In genomic region chr10:41070693-41071651, GRCm38 (mm10) we compare ENCODE assay signal across 8 mouse cellular contexts. TPM values are rescaled to one million over a fixed set of nuclear protein-coding genes. Genes with fewer than 3 reads are reported as not detected.
DNase-seq lines count a peak whose midpoint lies in the region; ATAC-seq and TF ChIP-seq lines count a peak whose summit lies in the region.

No protein-coding gene starts in this region.

- no peaks in the 10 kb centered on the region for H3K9me3 ChIP-seq in hindbrain, embryonic 12.5 days (replicated peaks)
- no peaks in the 10 kb centered on the region for H3K9me3 ChIP-seq in limb, embryonic 13.5 days
- H3K9me3 ChIP-seq in stomach, embryonic 15.5 days = no peaks in the 10 kb centered on the region

- peak; percentile 74 for ATAC-seq in hindbrain, embryonic 12.5 days (ENCODE audit: low FRiP score)
- ATAC-seq in limb, embryonic 13.5 days (ENCODE audit: low FRiP score, low read depth) = no peak
- ATAC-seq in stomach, embryonic 15.5 days (ENCODE audit: insufficient read depth, low FRiP score, low read depth) = no peak

- peak; percentile 56 to 66 for DNase-seq in left cerebral cortex, adult 18-20 months (ENCODE audit: low spot score in 2 of 2)
- DNase-seq in left cerebral cortex, adult 11 months (ENCODE audit: low spot score) = no peak
- no peak for DNase-seq in adrenal gland, postnatal 14 days
- no peak for DNase-seq in urinary bladder, postnatal 36 days (ENCODE audit: low spot score in 2 of 2)

- H3K4me2 ChIP-seq in hindbrain, embryonic 12.5 days (replicated peaks) = peak overlapping the region; percentile 88
- H3K4me2 ChIP-seq in limb, embryonic 13.5 days (replicated peaks) = peak overlapping the region; percentile 21; the same call in 1 of the 2 replicates
- H3K4me2 ChIP-seq in stomach, embryonic 15.5 days = peak overlapping the region; percentile 4

- peak overlapping the region; percentile 54; the same call in 1 of the 2 replicates for H3K9ac ChIP-seq in hindbrain, embryonic 12.5 days
- H3K9ac ChIP-seq in limb, embryonic 13.5 days = no peak overlapping the region
- no peak overlapping the region for H3K9ac ChIP-seq in stomach, embryonic 15.5 days

- 3% methylated on average over 68 of the region's 68 CpGs for WGBS in hindbrain, embryonic 12.5 days
- 3% methylated on average over 68 of the region's 68 CpGs for WGBS in limb, embryonic 13.5 days
- WGBS in stomach, embryonic 15.5 days = 4% methylated on average over 68 of the region's 68 CpGs

- H3K4me1 ChIP-seq in cortical plate, adult 2 months (ENCODE audit: control insufficient read depth, insufficient read depth, low read length) = peaks cover 3% of the 10 kb centered on the region; the same call in 1 of the 2 replicates
- peaks cover 19% of the 10 kb centered on the region for H3K4me1 ChIP-seq in hindbrain, embryonic 12.5 days
- H3K4me1 ChIP-seq in limb, embryonic 13.5 days = peaks cover 11% of the 10 kb centered on the region; the same call in 1 of the 2 replicates
- H3K4me1 ChIP-seq in stomach, embryonic 15.5 days = peaks cover 8% of the 10 kb centered on the region; the same call in 1 of the 2 replicates

- no peaks in the 10 kb centered on the region for H3K36me3 ChIP-seq in hindbrain, embryonic 12.5 days
- H3K36me3 ChIP-seq in limb, embryonic 13.5 days = no peaks in the 10 kb centered on the region
- H3K36me3 ChIP-seq in stomach, embryonic 15.5 days = no peaks in the 10 kb centered on the region

- H3K27me3 ChIP-seq in hindbrain, embryonic 12.5 days = peaks cover 51% of the 10 kb centered on the region
- H3K27me3 ChIP-seq in limb, embryonic 13.5 days = peaks cover 56% of the 10 kb centered on the region
- peaks cover 27% of the 10 kb centered on the region for H3K27me3 ChIP-seq in stomach, embryonic 15.5 days (replicated peaks)

- peak overlapping the region; percentile 41 for H3K4me3 ChIP-seq in cortical plate, adult 2 months (ENCODE audit: insufficient read depth, low read length)
- peak overlapping the region; percentile 45 for H3K4me3 ChIP-seq in hindbrain, embryonic 12.5 days
- no peak overlapping the region for H3K4me3 ChIP-seq in limb, embryonic 13.5 days
- H3K4me3 ChIP-seq in stomach, embryonic 15.5 days (replicated peaks) = no peak overlapping the region

- no peak for TF ChIP-seq POLR2A in cortical plate, adult 2 months (IDR thresholded peaks at IDR 0.05; ENCODE audit: extremely low read depth, insufficient read depth, low read length)

- H3K27ac ChIP-seq in cortical plate, adult 2 months (ENCODE audit: insufficient read depth, low read length) = no peak overlapping the region
- no peak overlapping the region for H3K27ac ChIP-seq in hindbrain, embryonic 12.5 days
- no peak overlapping the region for H3K27ac ChIP-seq in limb, embryonic 13.5 days
- H3K27ac ChIP-seq in stomach, embryonic 15.5 days = no peak overlapping the region

- 0 out of 2 replicates have a peak, but pooled peaks have one; percentile 6 for TF ChIP-seq CTCF in cortical plate, adult 2 months (IDR thresholded peaks at IDR 0.05; ENCODE audit: extremely low read depth, insufficient read depth, low read length)

RNA-seq across cellular contexts. Expression of gene Gpr6, which starts 1.1 kb away (rescaled TPM):
- 10 to 100 TPM in 1 of 2 experiments, 1 to 10 TPM in 1; 5.8 to 12.2 TPM for total RNA-seq in left cerebral cortex, adult 18-20 months (2021)
- polyA plus RNA-seq in cortical plate, adult 2 months (2012; rRNA removed) = 3.5 and 13.6 TPM in 2 replicates
- 0.13 and 0.23 TPM in 2 replicates for polyA plus RNA-seq in hindbrain, embryonic 12.5 days (2016; fragmentation: Nextera tagmentation; extraction: Ambion mirVana)
- polyA plus RNA-seq in limb, embryonic 13.5 days (2015; fragmentation: Nextera tagmentation; extraction: Ambion mirVana) = not detected in 2 replicates
- polyA plus RNA-seq in stomach, embryonic 15.5 days (2015; fragmentation: Nextera tagmentation; extraction: Ambion mirVana) = not detected in 2 replicates
- not detected in 2 replicates for total RNA-seq in adrenal gland, postnatal 14 days (2021)

Comparison
In these comparisons a context has a peak if more than half of its experiments do, and no peak if none do; other contexts are left out.
1. DNase-seq: peak in left cerebral cortex, adult 18-20 months (2 of 2); none in left cerebral cortex, adult 11 months (single experiment), adrenal gland, postnatal 14 days (single experiment) and urinary bladder, postnatal 36 days (0 of 2).
2. H3K4me3 ChIP-seq: peak in cortical plate, adult 2 months (single experiment) and hindbrain, embryonic 12.5 days (single experiment); none in limb, embryonic 13.5 days (single experiment) and stomach, embryonic 15.5 days (single experiment).
3. H3K4me2 ChIP-seq: peak in every context shown above with its lines; median percentile 88 in hindbrain, embryonic 12.5 days; 21 in limb, embryonic 13.5 days; 4 in stomach, embryonic 15.5 days.